Mouse (Mus musculus): ENCODE results near the gene Gm4175.
"Not testable (repeated sequence)": the region's sequence is repeated elsewhere in the genome, so short reads cannot be mapped to it uniquely, and the experiment has no call there.

Gm4175 gene

GRCm38 (mm10) chr7:21761375-21761774 lies at the start of gene Gm4175:
TSS of gene Gm4175 (minus strand) at chr7:21761475.
- DNase-seq (ENCODE audit: low spot score in 2 of 2): not testable (repeated sequence)

DNA sequence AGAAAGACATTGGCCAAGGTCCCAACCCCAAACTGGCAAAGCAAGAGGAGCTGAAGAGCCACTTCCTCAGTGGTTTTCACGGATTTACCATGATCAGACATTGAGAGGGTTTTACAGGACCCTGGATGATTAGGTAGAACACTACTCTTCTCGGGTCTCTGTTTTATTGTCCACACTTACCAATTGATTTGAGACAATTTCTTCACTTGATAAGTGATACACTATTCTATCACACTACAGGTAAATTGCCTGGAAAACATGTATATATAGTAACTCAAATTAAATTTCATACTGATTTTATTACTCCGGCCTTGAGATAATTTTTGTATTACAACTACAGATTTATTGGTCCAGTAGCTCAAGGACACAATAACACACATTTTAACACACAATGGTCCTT lies 35.4 kb upstream of the Gm4175 start, which contains the start of gene Gm4177:
Gene Gm4177, minus strand, starts transcription at position 101 of the 400 bp plus-strand sequence.
- DNase-seq (ENCODE audit: low spot score in 2 of 2): not testable (repeated sequence)
